Mouse (Mus musculus): ENCODE data around the gene Msmb. TPM values are rescaled to one million over a fixed set of nuclear protein-coding genes. Genes with fewer than 3 reads are reported as not detected.
"Not testable (repeated sequence)": the region's sequence is repeated elsewhere in the genome, so short reads cannot be mapped to it uniquely, and the experiment has no call there.

The Msmb gene
- total and polyA plus RNA-seq, 2 experiments from 2014 or later, result not detected

- no peak for ATAC-seq (ENCODE audit: insufficient read depth, low read depth)
- Histone ChIP-seq H3K4me2 (ENCODE audit: low read depth, low read length) (no peak overlapping the region), H3K36me3 (replicated peaks; ENCODE audit: control insufficient read depth, insufficient read depth, low read length) (peaks cover 83% of the 10 kb centered on the region), H3K9me3 (replicated peaks; ENCODE audit: control insufficient read depth, low read length) (no peaks in the 10 kb centered on the region), H3K4me1 (ENCODE audit: control insufficient read depth, insufficient read depth) (peaks cover 7% of the 10 kb centered on the region; the same call in 1 of the 2 replicates), H3K4me3 (ENCODE audit: low read depth, low read length) (no peak overlapping the region), H3K9ac (replicated peaks; ENCODE audit: low read depth, low read length) (no peak overlapping the region), H3K27ac (ENCODE audit: low read depth) (no peak overlapping the region), H3K27me3 (ENCODE audit: control insufficient read depth, insufficient read depth, low read length) (no peaks in the 10 kb centered on the region)
- TF ChIP-seq EP300 (IDR thresholded peaks at IDR 0.05; ENCODE audit: low read depth) (no peak), CTCF (IDR thresholded peaks at IDR 0.05; ENCODE audit: low read depth) (no peak)
- WGBS, result 92% methylated on average over 7 of the region's 7 CpGs
- no peak for DNase-seq (ENCODE audit: low spot score)
Measured at GRCm38 (mm10) chr14:32097691-32098090, 44.1 kb upstream of the Msmb start.

GRCm38 (mm10) chr14:32098951-32099350 lies 42.9 kb upstream of the Msmb start:
- TF ChIP-seq CTCF (IDR thresholded peaks at IDR 0.05; ENCODE audit: low read depth), result no peak
- TF ChIP-seq EP300 (IDR thresholded peaks at IDR 0.05; ENCODE audit: low read depth), result no peak
- WGBS, result 91% methylated on average over 3 of the region's 3 CpGs
- H3K36me3 ChIP-seq (replicated peaks; ENCODE audit: control insufficient read depth, insufficient read depth, low read length), result peaks cover 87% of the 10 kb centered on the region

GRCm38 (mm10) chr14:32103556-32103955 lies 38.3 kb upstream of the Msmb start:
- no peak for TF ChIP-seq CTCF (IDR thresholded peaks at IDR 0.05; ENCODE audit: low read depth)
- TF ChIP-seq EP300 (IDR thresholded peaks at IDR 0.05; ENCODE audit: low read depth), result no peak
- WGBS, result 83% methylated on average over 4 of the region's 4 CpGs

More at GRCm38 (mm10) chr14:32098951-32099350, 42.9 kb upstream of the Msmb start:
- Histone ChIP-seq H3K9ac (replicated peaks; ENCODE audit: low read depth, low read length) (no peak overlapping the region), H3K27ac (ENCODE audit: low read depth) (no peak overlapping the region), H3K4me2 (ENCODE audit: low read depth, low read length) (no peak overlapping the region), H3K4me1 (ENCODE audit: control insufficient read depth, insufficient read depth) (no peaks in the 10 kb centered on the region), H3K9me3 (replicated peaks; ENCODE audit: control insufficient read depth, low read length) (no peaks in the 10 kb centered on the region), H3K27me3 (ENCODE audit: control insufficient read depth, insufficient read depth, low read length) (no peaks in the 10 kb centered on the region), H3K4me3 (ENCODE audit: low read depth, low read length) (no peak overlapping the region)
- DNase-seq (ENCODE audit: low spot score) (no peak), ATAC-seq (ENCODE audit: insufficient read depth, low read depth) (no peak)

GRCm38 (mm10) chr14:32105663-32106062 lies 36.2 kb upstream of the Msmb start:
- H3K36me3 ChIP-seq (replicated peaks; ENCODE audit: control insufficient read depth, insufficient read depth, low read length), result peaks cover 26% of the 10 kb centered on the region
- H3K4me1 ChIP-seq (ENCODE audit: control insufficient read depth, insufficient read depth), result no peaks in the 10 kb centered on the region
- WGBS, result 34% methylated on average over 7 of the region's 7 CpGs
- ATAC-seq (ENCODE audit: insufficient read depth, low read depth) (peak; percentile 4; the same call in 1 of the 2 replicates), DNase-seq (ENCODE audit: low spot score) (no peak)
- no peak overlapping the region for H3K4me2 ChIP-seq (ENCODE audit: low read depth, low read length)
- no peak overlapping the region for H3K9ac ChIP-seq (replicated peaks; ENCODE audit: low read depth, low read length)
- H3K9me3 ChIP-seq (replicated peaks; ENCODE audit: control insufficient read depth, low read length), result no peaks in the 10 kb centered on the region
- no peak overlapping the region for H3K4me3 ChIP-seq (ENCODE audit: low read depth, low read length)
- no peak overlapping the region for H3K27ac ChIP-seq (ENCODE audit: low read depth)
- no peak for TF ChIP-seq EP300 (IDR thresholded peaks at IDR 0.05; ENCODE audit: low read depth)
- no peak for TF ChIP-seq CTCF (IDR thresholded peaks at IDR 0.05; ENCODE audit: low read depth)
- H3K27me3 ChIP-seq (ENCODE audit: control insufficient read depth, insufficient read depth, low read length), result no peaks in the 10 kb centered on the region

More at GRCm38 (mm10) chr14:32103556-32103955, 38.3 kb upstream of the Msmb start:
- no peaks in the 10 kb centered on the region for H3K4me1 ChIP-seq (ENCODE audit: control insufficient read depth, insufficient read depth)
- no peak overlapping the region for H3K4me3 ChIP-seq (ENCODE audit: low read depth, low read length)
- H3K27ac ChIP-seq (ENCODE audit: low read depth), result no peak overlapping the region
- DNase-seq (ENCODE audit: low spot score) (no peak), ATAC-seq (ENCODE audit: insufficient read depth, low read depth) (no peak)
- no peak overlapping the region for H3K4me2 ChIP-seq (ENCODE audit: low read depth, low read length)
- H3K9me3 ChIP-seq (replicated peaks; ENCODE audit: control insufficient read depth, low read length), result no peaks in the 10 kb centered on the region
- no peaks in the 10 kb centered on the region for H3K27me3 ChIP-seq (ENCODE audit: control insufficient read depth, insufficient read depth, low read length)
- no peak overlapping the region for H3K9ac ChIP-seq (replicated peaks; ENCODE audit: low read depth, low read length)
- peaks cover 47% of the 10 kb centered on the region for H3K36me3 ChIP-seq (replicated peaks; ENCODE audit: control insufficient read depth, insufficient read depth, low read length)

GRCm38 (mm10) chr14:32106911-32107310 lies 34.9 kb upstream of the Msmb start:
- TF ChIP-seq CTCF (IDR thresholded peaks at IDR 0.05; ENCODE audit: low read depth), result no peak
- TF ChIP-seq EP300 (IDR thresholded peaks at IDR 0.05; ENCODE audit: low read depth), result no peak
- H3K36me3 ChIP-seq (replicated peaks; ENCODE audit: control insufficient read depth, insufficient read depth, low read length), result peaks cover 21% of the 10 kb centered on the region
- no peaks in the 10 kb centered on the region for H3K4me1 ChIP-seq (ENCODE audit: control insufficient read depth, insufficient read depth)
- DNase-seq (ENCODE audit: low spot score) (no peak), ATAC-seq (ENCODE audit: insufficient read depth, low read depth) (no peak)
- WGBS, result 86% methylated on average over 4 of the region's 4 CpGs
- H3K9ac ChIP-seq (replicated peaks; ENCODE audit: low read depth, low read length), result no peak overlapping the region
- no peaks in the 10 kb centered on the region for H3K9me3 ChIP-seq (replicated peaks; ENCODE audit: control insufficient read depth, low read length)
- H3K4me2 ChIP-seq (ENCODE audit: low read depth, low read length), result no peak overlapping the region
- no peaks in the 10 kb centered on the region for H3K27me3 ChIP-seq (ENCODE audit: control insufficient read depth, insufficient read depth, low read length)
- no peak overlapping the region for H3K27ac ChIP-seq (ENCODE audit: low read depth)
- no peak overlapping the region for H3K4me3 ChIP-seq (ENCODE audit: low read depth, low read length)

- DNase-seq (ENCODE audit: low spot score), result not testable (repeated sequence)
Measured at GRCm38 (mm10) chr14:32112124-32112523, 29.7 kb upstream of the Msmb start.

More at GRCm38 (mm10) chr14:32112124-32112523, 29.7 kb upstream of the Msmb start:
- H3K4me1 ChIP-seq (ENCODE audit: control insufficient read depth, insufficient read depth); ATAC-seq (ENCODE audit: insufficient read depth, low read depth); H3K4me2 ChIP-seq (ENCODE audit: low read depth, low read length); H3K36me3 ChIP-seq (replicated peaks; ENCODE audit: control insufficient read depth, insufficient read depth, low read length); H3K9ac ChIP-seq (replicated peaks; ENCODE audit: low read depth, low read length); H3K27ac ChIP-seq (ENCODE audit: low read depth); H3K4me3 ChIP-seq (ENCODE audit: low read depth, low read length); H3K9me3 ChIP-seq (replicated peaks; ENCODE audit: control insufficient read depth, low read length); H3K27me3 ChIP-seq (ENCODE audit: control insufficient read depth, insufficient read depth, low read length): not testable (repeated sequence)
- WGBS, result 91% methylated on average over 10 of the region's 10 CpGs

Data from heart, postnatal 0 days (tissue).